Mouse (Mus musculus): ENCODE data around the gene Slc25a43.
"Not testable (repeated sequence)": the region's sequence is repeated elsewhere in the genome, so short reads cannot be mapped to it uniquely, and the experiment has no call there.

- not testable (repeated sequence) for TF ChIP-seq CTCF, EP300 (IDR thresholded peaks at IDR 0.05; ENCODE audit: low read depth)
Measured at GRCm38 (mm10) chrX:36796734-36797133, 53.3 kb downstream of the Slc25a43 start.
